Comparison of ENCODE assay signal across 8 mouse cellular contexts in the genomic region with DNA sequence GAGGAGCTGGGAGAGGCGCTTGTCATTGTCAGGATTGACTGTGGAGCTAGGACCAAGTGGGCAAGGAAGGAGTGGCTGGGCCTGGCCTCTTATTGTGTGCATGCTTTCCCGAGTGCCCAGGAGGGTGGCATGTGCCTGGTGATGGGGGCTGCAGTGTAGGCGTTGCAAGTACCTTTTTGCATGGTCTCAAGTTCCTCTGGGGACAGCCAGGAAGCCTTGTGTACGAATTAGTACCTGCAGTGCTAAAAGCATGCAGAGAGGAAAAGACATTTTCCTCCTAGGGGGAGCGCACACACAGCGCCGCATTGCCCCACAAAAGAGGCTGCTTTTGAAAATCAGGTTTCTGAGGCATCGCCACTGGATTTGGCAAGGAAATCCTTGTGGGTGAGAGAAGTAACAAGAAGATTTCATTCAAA. TPM values are rescaled to one million over a fixed set of nuclear protein-coding genes. Genes with fewer than 3 reads are reported as not detected.
DNase-seq lines count a peak whose midpoint lies in the region; ATAC-seq and TF ChIP-seq lines count a peak whose summit lies in the region.

No protein-coding gene starts in this region.

- H3K4me1 ChIP-seq in embryonic facial prominence, embryonic 12.5 days: peaks cover 7% of the 10 kb centered on the region; the same call in 1 of the 2 replicates
- H3K4me1 ChIP-seq in intestine, embryonic 15.5 days (replicated peaks): peaks cover 12% of the 10 kb centered on the region
- peaks cover 8% of the 10 kb centered on the region; the same call in 1 of the 2 replicates for H3K4me1 ChIP-seq in midbrain, postnatal 0 days (ENCODE audit: insufficient read depth, low read length)

- H3K9me3 ChIP-seq in embryonic facial prominence, embryonic 12.5 days: no peaks in the 10 kb centered on the region
- no peaks in the 10 kb centered on the region for H3K9me3 ChIP-seq in intestine, embryonic 15.5 days
- no peaks in the 10 kb centered on the region for H3K9me3 ChIP-seq in midbrain, postnatal 0 days (ENCODE audit: low read length)

- peak; percentile 31 to 62 for DNase-seq in left cerebral cortex, adult 18-20 months (ENCODE audit: low spot score in 2 of 2)
- no peak for DNase-seq in left cerebral cortex, adult 11 months (ENCODE audit: low spot score)
- no peak for DNase-seq in midbrain, postnatal 0 days (ENCODE audit: low spot score)
- DNase-seq in urinary bladder, adult 2 months (ENCODE audit: low spot score): no peak
- no peak for DNase-seq in spleen, postnatal 10 days (ENCODE audit: low spot score in 2 of 2)
- DNase-seq in thymus, postnatal 10 days (ENCODE audit: low spot score in 2 of 2): no peak

- H3K27me3 ChIP-seq in embryonic facial prominence, embryonic 12.5 days: no peaks in the 10 kb centered on the region
- H3K27me3 ChIP-seq in intestine, embryonic 15.5 days (replicated peaks): peaks cover 16% of the 10 kb centered on the region
- no peaks in the 10 kb centered on the region for H3K27me3 ChIP-seq in midbrain, postnatal 0 days (ENCODE audit: insufficient read depth, low read length)

- peak; percentile 25; the same call in 1 of the 2 replicates for TF ChIP-seq CTCF in midbrain, postnatal 0 days (IDR thresholded peaks at IDR 0.05)

- H3K27ac ChIP-seq in embryonic facial prominence, embryonic 12.5 days: peak overlapping the region; percentile 71
- H3K27ac ChIP-seq in intestine, embryonic 15.5 days: no peak overlapping the region
- H3K27ac ChIP-seq in midbrain, postnatal 0 days (ENCODE audit: low read depth, low read length): peak overlapping the region; percentile 98

- no peak for ATAC-seq in embryonic facial prominence, embryonic 12.5 days (ENCODE audit: insufficient number of reproducible peaks, insufficient read depth, low FRiP score, low TSS enrichment)
- no peak; the same call in 1 of the 2 replicates for ATAC-seq in intestine, embryonic 15.5 days
- peak; percentile 66 for ATAC-seq in midbrain, postnatal 0 days (ENCODE audit: low FRiP score)

- 2% methylated on average over 8 of the region's 8 CpGs for WGBS in embryonic facial prominence, embryonic 12.5 days
- WGBS in intestine, embryonic 15.5 days: 3% methylated on average over 8 of the region's 8 CpGs
- 4% methylated on average over 8 of the region's 8 CpGs for WGBS in midbrain, postnatal 0 days

- H3K4me2 ChIP-seq in embryonic facial prominence, embryonic 12.5 days (replicated peaks): peak overlapping the region; percentile 89
- H3K4me2 ChIP-seq in intestine, embryonic 15.5 days (replicated peaks): peak overlapping the region; percentile 94
- H3K4me2 ChIP-seq in midbrain, postnatal 0 days (ENCODE audit: low read depth, low read length, poor library complexity, severe bottlenecking): peak overlapping the region; percentile 73

- H3K36me3 ChIP-seq in embryonic facial prominence, embryonic 12.5 days: peaks cover 4% of the 10 kb centered on the region; the same call in 1 of the 2 replicates
- H3K36me3 ChIP-seq in intestine, embryonic 15.5 days: no peaks in the 10 kb centered on the region
- 0 out of 2 replicates have a peak, but pooled peaks cover 6% of the 10 kb centered on the region for H3K36me3 ChIP-seq in midbrain, postnatal 0 days (ENCODE audit: insufficient read depth, low read length)

- peak overlapping the region; percentile 65 for H3K4me3 ChIP-seq in embryonic facial prominence, embryonic 12.5 days
- peak overlapping the region; percentile 50 for H3K4me3 ChIP-seq in intestine, embryonic 15.5 days (replicated peaks)
- H3K4me3 ChIP-seq in midbrain, postnatal 0 days (ENCODE audit: low read depth, low read length): peak overlapping the region; percentile 68

- H3K9ac ChIP-seq in embryonic facial prominence, embryonic 12.5 days: peak overlapping the region; percentile 65
- H3K9ac ChIP-seq in intestine, embryonic 15.5 days: peak overlapping the region; percentile 50
- H3K9ac ChIP-seq in midbrain, postnatal 0 days (replicated peaks; ENCODE audit: low read length, poor library complexity, severe bottlenecking): peak overlapping the region; percentile 88

RNA-seq across cellular contexts. Expression of gene Dclk1, which starts 0.9 kb away (rescaled TPM):
- total RNA-seq in left cerebral cortex, adult 18-20 months (2021): 100 to 1,000 TPM; 785 to 850 TPM
- 68.6 and 69.7 TPM in 2 replicates for polyA plus RNA-seq in embryonic facial prominence, embryonic 12.5 days (2016; fragmentation: Nextera tagmentation; extraction: Ambion mirVana)
- polyA plus RNA-seq in intestine, embryonic 15.5 days (2015; fragmentation: Nextera tagmentation; extraction: Ambion mirVana): 12.3 and 15.3 TPM in 2 replicates
- total RNA-seq in midbrain, postnatal 0 days (2014; rRNA removed): 307 and 371 TPM in 2 replicates
- 206 and 219 TPM in 2 replicates for polyA plus RNA-seq in midbrain, postnatal 0 days (2015; fragmentation: Nextera tagmentation; extraction: Ambion mirVana)
- 2.6 and 3.8 TPM in 2 replicates for polyA plus RNA-seq in urinary bladder, adult 2 months (2012; rRNA removed)

Comparison
In these comparisons a context has a peak if more than half of its experiments do, and no peak if none do; other contexts are left out.
1. DNase-seq: peak in left cerebral cortex, adult 18-20 months (2 of 2); none in left cerebral cortex, adult 11 months (single experiment), midbrain, postnatal 0 days (single experiment), urinary bladder, adult 2 months (single experiment), spleen, postnatal 10 days (0 of 2) and thymus, postnatal 10 days (0 of 2).
2. Peak in every context shown above with its lines, with median percentiles within 50 percentile points of each other: H3K4me2 ChIP-seq, H3K4me3 ChIP-seq and H3K9ac ChIP-seq.